Mouse (Mus musculus): ENCODE measurements around the gene Cd209a. TPM values are rescaled to one million over a fixed set of nuclear protein-coding genes. Genes with fewer than 3 reads are reported as not detected.
A peak's percentile ranks its signal among the peaks of the same experiment; 100 is the strongest.
"Not testable (repeated sequence)": the region's sequence is repeated elsewhere in the genome, so short reads cannot be mapped to it uniquely, and the experiment has no call there.

Cd209a gene
- 0.77 and 5.2 TPM in 2 replicates for total RNA-seq (2015; ENCODE audit: low replicate concordance)
- 2.6 and 3.8 TPM in 2 replicates for total RNA-seq (2017; ENCODE audit: low replicate concordance)

DNA sequence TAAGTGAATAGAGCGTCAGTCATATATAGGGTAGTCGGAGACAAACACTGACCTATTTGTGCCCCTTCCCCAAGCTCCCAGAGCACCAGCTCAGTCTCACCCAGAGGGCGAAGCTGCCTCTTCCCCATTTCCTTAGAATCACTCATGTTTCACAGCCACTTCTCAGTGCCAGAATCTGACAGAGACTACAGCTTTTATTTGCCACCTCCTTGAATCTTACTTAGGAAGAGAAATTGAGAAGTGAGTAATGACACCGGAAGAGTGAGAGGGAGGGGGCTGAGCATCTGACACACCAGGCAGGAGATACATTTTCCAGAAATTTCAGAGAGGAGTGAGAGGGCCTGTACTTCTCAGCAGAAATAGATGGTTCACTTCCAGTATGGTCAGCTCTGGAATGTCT is at the start of gene Cd209a:
Gene Cd209a, minus strand, starts transcription at position 224 of the 400 bp plus-strand sequence.
- no peak for ATAC-seq (replicated peaks; ENCODE audit: low FRiP score, poor library complexity, severe bottlenecking)

DNA sequence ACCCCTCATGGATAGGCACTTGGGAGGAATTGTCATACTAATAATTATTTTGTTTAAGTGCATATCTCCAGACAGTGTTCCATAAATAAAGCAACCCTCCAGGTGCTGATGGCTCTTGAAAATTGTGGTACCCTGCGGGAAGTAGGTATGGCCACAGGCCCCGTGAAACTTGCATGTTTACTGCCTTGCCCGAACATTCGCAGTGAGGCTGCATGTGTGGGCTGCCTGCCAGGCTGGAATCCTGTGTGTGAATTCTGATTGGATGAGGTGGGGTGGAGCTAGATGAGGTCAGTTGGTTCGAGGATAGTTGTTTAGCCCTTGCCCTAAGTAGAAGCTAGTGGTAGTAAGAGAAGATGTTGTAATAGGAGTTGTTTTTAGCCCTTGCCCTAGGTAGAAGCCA is 19.9 kb upstream of the Cd209a start:
- not testable (repeated sequence) for ATAC-seq (replicated peaks; ENCODE audit: low FRiP score, poor library complexity, severe bottlenecking)

DNA sequence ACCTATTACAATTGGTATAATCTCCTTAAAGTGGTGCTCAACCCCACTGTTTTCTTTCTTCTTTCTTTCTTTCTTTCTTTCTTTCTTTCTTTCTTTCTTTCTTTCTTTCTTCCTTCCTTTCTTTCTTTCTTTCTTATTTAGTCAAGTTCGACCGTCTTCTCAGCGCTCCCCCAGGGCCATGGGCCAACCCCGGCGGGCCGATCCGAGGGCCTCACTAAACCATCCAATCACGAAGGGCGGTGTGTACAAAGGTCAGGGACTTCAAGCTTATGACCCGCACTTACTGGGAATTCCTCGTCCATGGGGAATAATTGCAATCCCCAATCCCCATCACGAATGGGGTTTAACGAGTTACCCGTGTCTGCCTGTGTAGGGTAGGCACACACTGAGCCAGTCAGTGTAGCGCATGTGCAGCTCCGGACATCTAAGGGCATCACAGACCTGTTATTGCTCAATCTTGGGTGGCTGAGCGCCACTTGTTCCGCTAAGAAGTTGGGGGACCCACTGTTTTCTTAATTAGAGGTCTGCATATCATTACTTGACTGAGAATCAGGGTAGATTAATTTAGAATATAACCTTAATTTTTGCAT is 5.6 kb upstream of the Cd209a start:
- peak; percentile 100 for ATAC-seq (replicated peaks; ENCODE audit: low FRiP score, poor library complexity, severe bottlenecking)

DNA sequence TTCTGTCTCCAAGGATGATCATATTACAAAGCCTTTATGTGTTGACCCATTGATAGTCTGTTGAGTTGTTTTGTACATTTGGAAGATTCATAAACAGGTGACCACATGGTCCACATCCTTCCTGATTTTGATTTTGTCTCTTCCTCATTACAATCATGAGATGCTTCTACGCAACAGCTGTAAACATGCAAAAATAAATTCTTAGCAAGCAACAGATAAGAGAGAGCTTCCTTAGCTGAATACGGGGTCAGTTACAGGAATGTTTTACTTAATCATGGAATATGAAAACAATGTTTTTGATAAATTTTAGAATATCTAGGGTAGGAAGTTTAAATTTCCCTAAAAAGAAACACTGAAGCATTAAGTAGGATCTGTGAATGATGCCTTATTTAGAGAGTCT is 11.8 kb downstream of the Cd209a start:
- no peak for ATAC-seq (replicated peaks; ENCODE audit: low FRiP score, poor library complexity, severe bottlenecking)

DNA sequence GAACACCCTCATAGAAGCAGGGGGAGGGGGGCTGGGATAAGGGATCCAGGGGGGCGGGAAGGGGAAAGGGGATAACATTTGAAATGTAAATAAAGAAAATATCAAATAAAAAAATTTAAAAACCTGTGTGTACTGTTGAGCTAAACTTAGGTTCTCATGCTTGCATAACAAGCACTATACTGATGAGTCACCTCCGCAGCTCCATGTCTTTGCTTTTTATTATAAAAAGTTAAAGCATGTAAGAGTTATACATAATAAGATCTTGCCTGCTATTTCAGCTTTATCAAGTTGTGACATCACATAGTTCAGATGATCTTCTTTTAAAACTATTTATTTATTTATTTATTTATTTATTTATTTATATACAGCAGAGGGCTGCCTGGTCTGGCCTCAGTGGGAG is 13.2 kb downstream of the Cd209a start:
- no peak for ATAC-seq (replicated peaks; ENCODE audit: low FRiP score, poor library complexity, severe bottlenecking)

DNA sequence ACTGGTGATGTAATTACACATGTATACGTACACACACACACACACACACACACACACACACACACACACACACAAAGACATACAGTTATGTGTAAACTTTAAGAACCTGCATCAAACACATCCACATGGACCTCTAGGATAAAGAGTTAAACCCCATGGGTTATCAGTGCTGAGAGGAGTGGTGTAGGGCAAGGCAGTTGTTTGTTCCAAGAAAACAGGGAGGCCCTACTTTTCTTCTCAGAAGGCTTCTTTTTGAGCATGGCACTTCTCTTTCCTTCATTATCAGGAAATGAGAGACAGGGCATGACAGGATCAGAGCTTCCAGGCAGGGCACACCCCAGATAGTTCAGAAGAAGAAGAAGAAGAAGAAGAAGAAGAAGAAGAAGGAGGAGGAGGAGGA is 14.7 kb downstream of the Cd209a start:
- no peak for ATAC-seq (replicated peaks; ENCODE audit: low FRiP score, poor library complexity, severe bottlenecking)

DNA sequence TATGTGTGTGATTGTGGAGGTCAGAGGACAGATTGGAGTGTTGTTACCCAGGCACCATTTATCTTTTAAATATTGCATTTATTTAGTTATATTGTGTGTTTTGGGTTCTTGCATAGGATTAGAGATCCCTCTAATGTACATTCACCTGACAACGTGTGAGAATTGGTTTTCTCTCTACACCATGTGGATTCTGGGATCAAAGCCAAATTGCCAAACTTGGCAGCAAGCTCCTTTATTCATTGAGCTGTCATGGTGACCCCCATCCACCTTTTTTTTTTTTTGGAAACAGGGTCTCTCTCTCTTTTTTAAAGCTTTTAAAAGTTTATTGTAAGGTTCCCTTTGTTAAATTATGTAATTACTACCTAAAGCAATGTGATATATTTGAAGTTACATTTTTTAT is 27.7 kb downstream of the Cd209a start:
- ATAC-seq (replicated peaks; ENCODE audit: low FRiP score, poor library complexity, severe bottlenecking) = no peak

DNA sequence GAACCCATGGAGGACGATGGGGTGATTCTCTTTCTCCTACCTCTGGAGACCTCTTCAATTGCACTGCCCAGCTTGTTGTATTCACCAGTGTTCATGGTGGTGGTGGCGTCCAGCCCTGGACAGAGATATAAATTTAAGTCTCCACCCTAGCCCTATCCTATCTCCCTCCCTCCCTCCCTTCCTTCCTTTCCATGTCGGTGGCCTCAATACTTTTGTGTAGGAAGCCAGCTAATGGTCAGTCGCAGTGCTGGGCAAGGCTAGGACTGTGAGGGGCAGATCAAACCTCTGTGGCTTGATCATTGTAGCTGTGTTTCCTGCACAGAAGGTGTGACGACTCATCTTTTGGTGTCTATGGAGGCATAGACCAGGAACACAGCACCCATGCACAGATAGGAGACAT is 28.2 kb downstream of the Cd209a start, which contains the start of gene Clec4g:
Gene Clec4g, minus strand, starts transcription at position 101 of the 400 bp plus-strand sequence.
- ATAC-seq (replicated peaks; ENCODE audit: low FRiP score, poor library complexity, severe bottlenecking) = no peak

DNA sequence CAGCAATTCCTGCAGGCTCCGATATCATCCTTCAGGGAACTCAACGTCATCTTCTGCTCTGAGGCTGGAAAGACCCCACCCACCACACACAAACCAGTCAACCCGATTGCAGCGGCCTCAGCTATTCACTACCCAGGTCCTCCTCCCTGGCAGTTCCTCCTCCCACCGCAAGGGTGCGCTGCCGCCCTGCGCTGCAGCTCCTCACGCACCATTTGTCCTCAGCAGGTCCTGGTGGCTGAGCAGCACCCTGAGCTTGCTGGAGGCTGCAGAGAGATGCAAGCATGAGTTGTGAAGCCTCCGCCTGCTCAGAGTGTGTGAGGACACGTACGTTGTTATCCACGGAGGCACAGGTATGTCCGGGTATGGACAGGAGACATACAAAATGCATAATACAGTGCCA is 30.2 kb downstream of the Cd209a start:
- peak; percentile 77 for ATAC-seq (replicated peaks; ENCODE audit: low FRiP score, poor library complexity, severe bottlenecking)

DNA sequence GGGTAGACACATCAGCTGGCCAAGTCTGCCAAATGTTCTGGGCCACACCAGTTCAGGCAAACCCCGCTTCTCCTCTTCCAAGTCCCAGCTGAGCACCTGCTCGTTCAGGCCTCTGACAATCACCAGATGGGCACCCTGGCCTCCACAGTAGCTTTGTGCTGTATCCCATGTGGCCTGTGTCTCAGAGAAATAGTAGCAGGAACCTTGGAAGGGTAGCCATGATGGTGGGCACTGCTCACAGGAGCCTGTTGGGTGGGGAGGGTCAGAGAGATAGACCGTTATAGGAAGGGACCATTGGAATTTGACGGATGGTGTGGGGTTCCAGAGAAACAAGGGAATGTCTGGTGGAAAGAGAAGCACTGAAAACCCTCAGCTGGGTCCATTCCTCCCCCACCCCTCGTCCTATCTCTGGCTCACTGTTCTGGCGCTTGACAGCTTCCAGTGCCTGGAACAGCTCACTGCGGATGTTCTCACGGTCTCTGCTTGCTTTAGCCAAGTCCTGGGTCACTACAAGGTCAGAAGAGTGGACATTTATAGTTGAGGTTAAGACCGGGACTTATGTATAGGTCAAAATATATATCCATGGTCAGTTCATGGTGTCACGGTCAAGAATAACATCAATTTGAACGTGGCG is 31.3 kb downstream of the Cd209a start:
- ATAC-seq (replicated peaks; ENCODE audit: low FRiP score, poor library complexity, severe bottlenecking) = no peak

DNA sequence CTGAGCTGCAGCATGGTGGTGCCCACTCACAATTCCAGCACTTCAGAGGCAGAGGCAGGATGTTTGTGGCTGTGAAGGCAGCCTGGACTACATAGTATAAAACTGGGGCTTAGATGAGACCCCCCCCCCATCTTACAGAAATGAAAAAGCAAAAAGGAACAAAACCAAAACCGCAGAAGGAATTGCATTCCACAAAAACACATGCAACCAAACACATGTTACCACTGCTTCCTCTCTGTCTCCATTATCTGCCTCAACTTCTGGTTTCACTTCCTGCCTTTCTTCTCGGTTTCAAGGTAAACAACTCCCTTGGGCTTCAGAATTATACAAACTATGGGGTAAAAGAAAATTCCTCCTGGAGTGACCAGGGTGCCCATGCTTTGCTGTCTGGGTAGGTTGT is 37.1 kb downstream of the Cd209a start:
- no peak for ATAC-seq (replicated peaks; ENCODE audit: low FRiP score, poor library complexity, severe bottlenecking)

DNA sequence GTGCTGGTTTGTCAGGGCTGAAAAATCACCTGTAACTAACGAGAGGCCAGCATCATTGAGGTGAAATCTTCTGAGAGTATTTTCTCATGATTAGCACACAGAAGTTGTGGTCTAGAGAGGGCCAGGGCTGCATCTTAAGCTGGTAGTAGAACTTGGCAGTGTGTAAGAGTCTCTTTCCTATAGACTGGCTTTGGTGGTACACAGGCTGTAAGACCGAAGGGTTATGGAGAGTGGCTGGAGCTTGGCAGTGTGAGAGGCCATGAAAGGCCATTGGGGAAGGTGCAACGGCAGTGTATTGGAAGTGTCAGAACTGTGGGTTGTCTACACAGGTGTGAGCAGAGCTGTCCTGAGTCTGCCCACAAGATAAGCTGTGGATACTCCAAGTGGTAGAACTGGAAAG is 38.5 kb downstream of the Cd209a start:
- ATAC-seq (replicated peaks; ENCODE audit: low FRiP score, poor library complexity, severe bottlenecking) = no peak

DNA sequence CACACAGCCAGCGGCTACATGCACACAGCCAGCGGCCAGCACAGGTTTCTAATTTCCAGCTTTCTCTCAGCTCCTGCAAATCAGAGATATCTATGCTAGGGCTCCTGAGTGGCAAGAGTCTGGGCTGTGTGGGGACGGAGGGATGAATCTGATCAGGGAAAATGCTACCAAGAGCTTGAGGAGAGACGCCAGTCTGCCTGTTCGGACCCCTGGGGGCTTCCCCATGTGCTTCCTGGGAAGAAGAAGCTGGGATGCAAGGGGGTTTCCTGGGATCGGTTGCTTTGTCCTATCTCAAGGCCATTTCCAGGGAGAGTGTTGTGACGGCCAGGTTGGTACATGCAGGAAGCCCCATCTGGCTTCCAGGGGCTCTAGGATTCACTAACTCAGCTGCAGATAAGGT is 41.2 kb downstream of the Cd209a start:
- ATAC-seq (replicated peaks; ENCODE audit: low FRiP score, poor library complexity, severe bottlenecking) = no peak

DNA sequence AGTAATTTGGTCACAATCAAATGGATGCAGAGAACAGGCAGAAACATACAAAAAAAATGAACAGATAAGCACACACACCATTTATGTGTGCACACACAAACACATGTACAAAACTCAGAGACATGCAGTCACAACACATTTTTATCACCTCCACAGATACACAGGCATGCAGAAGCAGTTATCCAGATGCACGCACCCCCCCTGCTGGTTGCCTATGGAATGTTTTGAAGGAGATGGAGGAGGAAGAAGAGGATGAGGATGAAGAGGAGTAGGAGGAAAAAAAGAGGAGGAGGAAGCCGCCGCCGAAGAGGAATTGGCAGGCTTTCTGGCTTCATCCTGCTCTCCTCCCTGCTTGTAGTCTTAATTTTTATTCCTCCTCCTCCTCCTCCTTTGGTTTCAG is 43.1 kb downstream of the Cd209a start:
- no peak; the same call in 1 of the 2 replicates for ATAC-seq (replicated peaks; ENCODE audit: low FRiP score, poor library complexity, severe bottlenecking)

DNA sequence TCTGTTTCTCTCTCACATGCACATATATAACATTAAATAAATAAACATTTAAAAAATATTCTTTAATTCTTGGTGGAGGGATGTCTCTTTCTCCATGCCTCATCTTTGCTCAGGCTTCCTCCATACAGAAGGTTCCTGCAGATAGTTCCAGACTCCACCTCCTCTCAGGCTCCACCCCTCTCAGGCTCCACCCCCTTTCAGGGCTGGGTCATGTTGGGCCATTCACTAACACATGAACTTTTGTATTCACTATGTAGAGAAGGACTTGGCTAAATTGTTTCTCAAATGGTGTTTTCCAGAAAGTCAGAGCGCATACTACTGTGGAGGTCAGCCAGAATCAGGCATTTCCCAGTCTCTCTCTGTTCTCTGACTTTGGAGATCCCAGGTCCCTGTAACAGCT is 47.3 kb downstream of the Cd209a start:
- no peak for ATAC-seq (replicated peaks; ENCODE audit: low FRiP score, poor library complexity, severe bottlenecking)

DNA sequence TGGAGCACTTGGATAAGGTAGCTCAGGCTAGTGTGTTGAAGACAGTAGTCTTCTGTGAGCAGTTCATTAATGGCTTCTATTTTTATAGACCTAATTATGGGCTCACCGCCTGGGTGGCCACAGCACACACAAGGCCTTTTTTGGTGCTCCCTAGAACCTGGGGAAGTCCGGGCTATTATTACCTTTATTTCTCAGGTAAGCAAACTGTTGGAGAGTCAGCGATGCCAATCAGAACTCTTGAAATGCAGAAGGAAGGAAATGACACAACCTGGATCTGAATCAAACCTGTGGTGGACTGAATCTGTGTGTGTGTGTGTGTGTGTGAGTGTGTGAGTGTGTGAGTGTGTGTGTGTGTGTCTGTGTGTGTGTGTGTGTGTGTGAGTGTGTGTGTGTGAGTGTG is 54.7 kb downstream of the Cd209a start, which contains the start of gene Fcer2a:
Gene Fcer2a, minus strand, starts transcription at position 55 of the 400 bp plus-strand sequence.
- ATAC-seq (replicated peaks; ENCODE audit: low FRiP score, poor library complexity, severe bottlenecking) = no peak

Other genes starting within 250 kb of the Cd209a start
- gene Mcoln1, start 248.5 kb downstream of the Cd209a start, total RNA-seq (2015; ENCODE audit: low replicate concordance) = 20.2 and 33.6 TPM in 2 replicates
- 32.5 and 75.4 TPM in 2 replicates for gene Mcoln1, start 248.5 kb downstream of the Cd209a start, total RNA-seq (2017; ENCODE audit: low replicate concordance)
- gene Pnpla6, start 233.6 kb downstream of the Cd209a start, total RNA-seq (2015; ENCODE audit: low replicate concordance) = 40.9 and 43.5 TPM in 2 replicates
- gene Pnpla6, start 233.6 kb downstream of the Cd209a start, total RNA-seq (2017; ENCODE audit: low replicate concordance) = 61.4 and 77.4 TPM in 2 replicates
- gene C330021F23Rik, start 181.0 kb downstream of the Cd209a start, total RNA-seq (2015; ENCODE audit: low replicate concordance) = not detected in 2 replicates
- not detected in 2 replicates for gene C330021F23Rik, start 181.0 kb downstream of the Cd209a start, total RNA-seq (2017; ENCODE audit: low replicate concordance)
- gene Camsap3, start 161.7 kb downstream of the Cd209a start, total RNA-seq (2015; ENCODE audit: low replicate concordance) = not detected in 2 replicates
- 0.28 TPM in 1 of 2 replicates, not detected in the other for gene Camsap3, start 161.7 kb downstream of the Cd209a start, total RNA-seq (2017; ENCODE audit: low replicate concordance)
- 4.4 and 5.4 TPM in 2 replicates for gene Xab2, start 127.7 kb downstream of the Cd209a start, total RNA-seq (2015; ENCODE audit: low replicate concordance)
- gene Xab2, start 127.7 kb downstream of the Cd209a start, total RNA-seq (2017; ENCODE audit: low replicate concordance) = 11.0 and 16.0 TPM in 2 replicates
- gene Pet100, start 127.4 kb downstream of the Cd209a start, total RNA-seq (2015; ENCODE audit: low replicate concordance) = 49.1 and 125 TPM in 2 replicates
- 57.1 and 125 TPM in 2 replicates for gene Pet100, start 127.4 kb downstream of the Cd209a start, total RNA-seq (2017; ENCODE audit: low replicate concordance)
- gene Pcp2, start 123.4 kb downstream of the Cd209a start, total RNA-seq (2015; ENCODE audit: low replicate concordance) = not detected in 2 replicates
- gene Pcp2, start 123.4 kb downstream of the Cd209a start, total RNA-seq (2017; ENCODE audit: low replicate concordance) = not detected in 2 replicates
- gene Stxbp2, start 118.0 kb downstream of the Cd209a start, total RNA-seq (2015; ENCODE audit: low replicate concordance) = 44.7 and 49.2 TPM in 2 replicates
- gene Stxbp2, start 118.0 kb downstream of the Cd209a start, total RNA-seq (2017; ENCODE audit: low replicate concordance) = 43.8 and 74.6 TPM in 2 replicates
- gene Retn, start 93.2 kb downstream of the Cd209a start, total RNA-seq (2015; ENCODE audit: low replicate concordance) = not detected in 2 replicates
- gene Retn, start 93.2 kb downstream of the Cd209a start, total RNA-seq (2017; ENCODE audit: low replicate concordance) = not detected in 2 replicates
- 64.0 and 64.8 TPM in 2 replicates for gene Mcemp1, start 83.2 kb downstream of the Cd209a start, total RNA-seq (2015; ENCODE audit: low replicate concordance)
- gene Mcemp1, start 83.2 kb downstream of the Cd209a start, total RNA-seq (2017; ENCODE audit: low replicate concordance) = 29.6 and 32.8 TPM in 2 replicates
- gene Fcor, start 76.6 kb downstream of the Cd209a start, total RNA-seq (2015; ENCODE audit: low replicate concordance) = 4.4 TPM in 1 of 2 replicates, not detected in the other
- gene Fcor, start 76.6 kb downstream of the Cd209a start, total RNA-seq (2017; ENCODE audit: low replicate concordance) = 2.8 and 5.6 TPM in 2 replicates
- gene Trappc5, start 72.7 kb downstream of the Cd209a start, total RNA-seq (2015; ENCODE audit: low replicate concordance) = 1.9 and 3.5 TPM in 2 replicates
- 7.0 and 8.3 TPM in 2 replicates for gene Trappc5, start 72.7 kb downstream of the Cd209a start, total RNA-seq (2017; ENCODE audit: low replicate concordance)
- not detected in 2 replicates for gene Fcer2a, start 54.8 kb downstream of the Cd209a start, total RNA-seq (2015; ENCODE audit: low replicate concordance)
- not detected in 2 replicates for gene Fcer2a, start 54.8 kb downstream of the Cd209a start, total RNA-seq (2017; ENCODE audit: low replicate concordance)
- gene Clec4g, start 28.3 kb downstream of the Cd209a start, total RNA-seq (2015; ENCODE audit: low replicate concordance) = not detected in 2 replicates
- not detected in 2 replicates for gene Clec4g, start 28.3 kb downstream of the Cd209a start, total RNA-seq (2017; ENCODE audit: low replicate concordance)
- gene Cd209e, start 105.3 kb upstream of the Cd209a start, total RNA-seq (2015; ENCODE audit: low replicate concordance) = not detected in 2 replicates
- gene Cd209e, start 105.3 kb upstream of the Cd209a start, total RNA-seq (2017; ENCODE audit: low replicate concordance) = not detected in 2 replicates
- not detected in 2 replicates for gene Cd209d, start 129.6 kb upstream of the Cd209a start, total RNA-seq (2015; ENCODE audit: low replicate concordance)
- not detected in 2 replicates for gene Cd209d, start 129.6 kb upstream of the Cd209a start, total RNA-seq (2017; ENCODE audit: low replicate concordance)
- not detected in 2 replicates for gene Cd209b, start 177.9 kb upstream of the Cd209a start, total RNA-seq (2015; ENCODE audit: low replicate concordance)
- 0.09 TPM in 1 of 2 replicates, not detected in the other for gene Cd209b, start 177.9 kb upstream of the Cd209a start, total RNA-seq (2017; ENCODE audit: low replicate concordance)
- gene Cd209c, start 205.8 kb upstream of the Cd209a start, total RNA-seq (2015; ENCODE audit: low replicate concordance) = not detected in 2 replicates
- 0.17 TPM in 1 of 2 replicates, not detected in the other for gene Cd209c, start 205.8 kb upstream of the Cd209a start, total RNA-seq (2017; ENCODE audit: low replicate concordance)

Data from erythroblast, adult 5-6 weeks (primary cell).